Mouse (Mus musculus): Measurements from ENCODE around the gene Adora3.

DNA sequence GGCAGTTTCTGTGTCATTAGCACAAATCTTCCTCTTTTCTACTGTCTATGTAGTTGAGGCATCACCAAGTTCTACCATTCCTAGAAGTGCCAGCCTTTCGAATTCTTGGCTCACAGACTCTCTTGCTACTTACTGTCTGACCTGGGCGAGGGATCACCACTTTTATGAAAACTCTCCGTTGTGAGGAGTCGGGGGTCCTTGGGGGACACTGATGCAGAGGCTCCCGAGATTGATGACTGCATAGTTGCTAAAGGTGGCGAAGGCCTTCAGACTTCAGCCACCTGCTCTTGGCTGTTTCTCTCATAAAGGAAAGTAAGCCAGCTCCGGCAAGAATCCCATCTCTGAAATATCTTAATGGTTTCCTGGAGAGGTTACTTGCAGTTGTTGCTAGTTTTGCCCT, 11.4 kb downstream of the Adora3 start:
- TF ChIP-seq POLR2A (IDR thresholded peaks at IDR 0.05; ENCODE audit: low read depth, low read length) (no peak), CTCF (conservative IDR thresholded peaks at IDR 0.05; ENCODE audit: insufficient read depth, insufficient read length, low read depth, low read length) (no peak)
